Mouse (Mus musculus): Measurements from ENCODE around the gene Mif4gd. TPM values are rescaled to one million over a fixed set of nuclear protein-coding genes. Genes with fewer than 3 reads are reported as not detected.

The Mif4gd gene
- polyA plus RNA-seq, 1 experiment from 2014 or later, result 47.4 TPM

- no peaks in the 10 kb centered on the region for H3K27me3 ChIP-seq
- no peak for TF ChIP-seq CTCF (IDR thresholded peaks at IDR 0.05)
- ATAC-seq (no peak), DNase-seq (ENCODE audit: low read depth, low spot score) (no peak)
- CTCF ChIA-PET, result interaction anchor here (1.3 kb wide), 1 partner anchor 71 kb away, joined by 6 read pairs; no protein-coding TSS in a partner anchor
- in situ Hi-C loops (cut with MboI; ENCODE audit: low pct_unique_long_range_greater_than_20kb), result loop anchor here (5.0 to 10.0 kb wide), 2 partner anchors 68 to 230 kb away; no protein-coding TSS in a partner anchor
- POLR2A ChIA-PET, result no interaction called here
Measured at GRCm38 (mm10) chr11:115644308-115644707, 31.5 kb upstream of the Mif4gd start.

GRCm38 (mm10) chr11:115643265-115643664 is 30.5 kb upstream of the Mif4gd start:
- no peak for ATAC-seq
- no peaks in the 10 kb centered on the region for H3K27me3 ChIP-seq
- CTCF ChIA-PET, result interaction anchor here (1.1 to 1.3 kb wide), 2 partner anchors 11 to 72 kb away, joined by 5 to 6 read pairs; no protein-coding TSS in a partner anchor
- in situ Hi-C loops (cut with MboI; ENCODE audit: low pct_unique_long_range_greater_than_20kb), result loop anchor here (5.0 to 10.0 kb wide), 2 partner anchors 69 to 232 kb away; no protein-coding TSS in a partner anchor
- POLR2A ChIA-PET, result no interaction called here
- TF ChIP-seq CTCF (IDR thresholded peaks at IDR 0.05), result no peak
- DNase-seq (ENCODE audit: low read depth, low spot score), result no peak

- no peaks in the 10 kb centered on the region for H3K27me3 ChIP-seq
- in situ Hi-C loops (cut with MboI; ENCODE audit: low pct_unique_long_range_greater_than_20kb), result loop anchor here (5.0 to 10.0 kb wide), 2 partner anchors 70 to 232 kb away; no protein-coding TSS in a partner anchor
- ATAC-seq (no peak), DNase-seq (ENCODE audit: low read depth, low spot score) (no peak)
- CTCF ChIA-PET, result interaction anchor here (0.7 to 1.1 kb wide), 2 partner anchors 11 to 77 kb away, joined by 3 to 5 read pairs; no protein-coding TSS in a partner anchor
- POLR2A ChIA-PET, result no interaction called here
- no peak for TF ChIP-seq CTCF (IDR thresholded peaks at IDR 0.05)
Measured at GRCm38 (mm10) chr11:115642705-115643104, 29.9 kb upstream of the Mif4gd start.

- no peak for ATAC-seq
- ChIA-PET POLR2A (no interaction called here), CTCF (interaction anchor here (1.1 to 1.4 kb wide), 2 partner anchors 10 to 72 kb away, joined by 4 to 5 read pairs; no protein-coding TSS in a partner anchor)
- no peaks in the 10 kb centered on the region for H3K27me3 ChIP-seq
- no peak for TF ChIP-seq CTCF (IDR thresholded peaks at IDR 0.05)
- in situ Hi-C loops (cut with MboI; ENCODE audit: low pct_unique_long_range_greater_than_20kb), result loop anchor here (5.0 to 10.0 kb wide), 2 partner anchors 71 to 233 kb away; no protein-coding TSS in a partner anchor
- DNase-seq (ENCODE audit: low read depth, low spot score), result no peak
Measured at GRCm38 (mm10) chr11:115641664-115642036, 28.9 kb upstream of the Mif4gd start.

- ChIA-PET CTCF (interaction anchor here (1.1 to 1.4 kb wide), 3 partner anchors 10 to 72 kb away, joined by 3 to 5 read pairs (median 4); no protein-coding TSS in a partner anchor), POLR2A (no interaction called here)
- DNase-seq (ENCODE audit: low read depth, low spot score) (no peak), ATAC-seq (no peak)
- in situ Hi-C loops (cut with MboI; ENCODE audit: low pct_unique_long_range_greater_than_20kb), result loop anchor here (5.0 to 10.0 kb wide), 2 partner anchors 71 to 234 kb away; no protein-coding TSS in a partner anchor
- no peak for TF ChIP-seq CTCF (IDR thresholded peaks at IDR 0.05)
- no peaks in the 10 kb centered on the region for H3K27me3 ChIP-seq
Measured at GRCm38 (mm10) chr11:115640978-115641663, 28.4 kb upstream of the Mif4gd start.

GRCm38 (mm10) chr11:115640311-115640828 is 27.6 kb upstream of the Mif4gd start:
- in situ Hi-C loops (cut with MboI; ENCODE audit: low pct_unique_long_range_greater_than_20kb), result loop anchor here (5.0 to 10.0 kb wide), 2 partner anchors 72 to 234 kb away; no protein-coding TSS in a partner anchor
- DNase-seq (ENCODE audit: low read depth, low spot score) (no peak), ATAC-seq (no peak)
- CTCF ChIA-PET, result interaction anchor here (1.3 kb wide), 1 partner anchor 65 kb away, joined by 3 read pairs; no protein-coding TSS in a partner anchor
- no peaks in the 10 kb centered on the region for H3K27me3 ChIP-seq
- POLR2A ChIA-PET, result no interaction called here
- no peak for TF ChIP-seq CTCF (IDR thresholded peaks at IDR 0.05)

- DNase-seq (ENCODE audit: low read depth, low spot score) (no peak), ATAC-seq (no peak)
- ChIA-PET POLR2A (no interaction called here), CTCF (interaction anchor here (1.3 kb wide), 1 partner anchor 66 kb away, joined by 3 read pairs; no protein-coding TSS in a partner anchor)
- no peak for TF ChIP-seq CTCF (IDR thresholded peaks at IDR 0.05)
- in situ Hi-C loops (cut with MboI; ENCODE audit: low pct_unique_long_range_greater_than_20kb), result loop anchor here (5.0 kb wide), 1 partner anchor 173 kb away; the partner anchor contains the start of genes Caskin2 and Tsen54
- H3K27me3 ChIP-seq, result no peaks in the 10 kb centered on the region
Measured at GRCm38 (mm10) chr11:115639540-115639939, 26.8 kb upstream of the Mif4gd start.

- H3K27me3 ChIP-seq, result no peaks in the 10 kb centered on the region
- CTCF ChIA-PET, result interaction anchor here (0.6 to 1.6 kb wide), 2 partner anchors 8 to 84 kb away, joined by 3 read pairs; no protein-coding TSS in a partner anchor
- ATAC-seq (no peak), DNase-seq (ENCODE audit: low read depth, low spot score) (no peak)
- no peak for TF ChIP-seq CTCF (IDR thresholded peaks at IDR 0.05)
- in situ Hi-C loops (cut with MboI; ENCODE audit: low pct_unique_long_range_greater_than_20kb), result loop anchor here (5.0 kb wide), 1 partner anchor 174 kb away; the partner anchor contains the start of genes Caskin2 and Tsen54
- POLR2A ChIA-PET, result interaction anchor here (0.6 kb wide), 1 partner anchor 459 kb away, joined by 4 read pairs; no protein-coding TSS in a partner anchor
Measured at GRCm38 (mm10) chr11:115638498-115639409, 26.0 kb upstream of the Mif4gd start.

GRCm38 (mm10) chr11:115636960-115637359 is 24.2 kb upstream of the Mif4gd start:
- DNase-seq (ENCODE audit: low read depth, low spot score) (no peak), ATAC-seq (no peak)
- no peak for TF ChIP-seq CTCF (IDR thresholded peaks at IDR 0.05)
- CTCF ChIA-PET, result interaction anchor here (1.6 kb wide), 1 partner anchor 86 kb away, joined by 3 read pairs; no protein-coding TSS in a partner anchor
- no peaks in the 10 kb centered on the region for H3K27me3 ChIP-seq
- in situ Hi-C loops (cut with MboI; ENCODE audit: low pct_unique_long_range_greater_than_20kb), result loop anchor here (5.0 kb wide), 1 partner anchor 175 kb away; the partner anchor contains the start of genes Caskin2 and Tsen54
- POLR2A ChIA-PET, result no interaction called here
